Mouse (Mus musculus): ENCODE results near the gene Hist1h1d. TPM values are rescaled to one million over a fixed set of nuclear protein-coding genes. Genes with fewer than 3 reads are reported as not detected.

Hist1h1d gene
- polyA plus RNA-seq, 1 experiment from 2014 or later, result 0.21 TPM

DNA sequence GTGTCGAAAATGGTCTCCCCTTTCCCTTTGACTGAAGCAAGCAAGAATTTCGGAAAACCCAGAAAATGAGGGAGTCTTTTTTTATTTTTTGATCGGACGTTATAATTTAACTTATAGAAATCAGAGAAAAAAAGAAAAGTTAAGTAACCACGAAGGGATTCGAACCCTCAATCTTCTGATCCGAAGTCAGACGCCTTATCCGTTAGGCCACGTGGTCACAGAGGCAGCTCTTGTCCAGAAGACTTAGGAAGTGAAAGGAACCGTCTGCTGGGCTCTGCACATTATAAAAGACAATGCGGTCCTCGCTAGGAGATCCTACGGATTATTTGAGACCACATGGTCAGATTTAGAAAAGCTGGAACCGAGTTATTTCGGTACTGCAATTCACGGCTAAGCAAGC lies 26.8 kb upstream of the Hist1h1d start:
- H3K4me3 ChIP-seq (ENCODE audit: low read depth, low read length), result peak overlapping the region; percentile 49
- no peaks in the 10 kb centered on the region for H3K27me3 ChIP-seq (replicated peaks; ENCODE audit: control insufficient read depth, insufficient read depth, low read length)
- peak overlapping the region; percentile 64 for H3K4me2 ChIP-seq (replicated peaks; ENCODE audit: low read depth)
- no peak overlapping the region for H3K27ac ChIP-seq (ENCODE audit: low read depth, low read length)
- H3K4me1 ChIP-seq (replicated peaks; ENCODE audit: control insufficient read depth, insufficient read depth, low read length), result peaks cover 6% of the 10 kb centered on the region; the same call in 1 of the 2 replicates
- no peaks in the 10 kb centered on the region for H3K36me3 ChIP-seq (ENCODE audit: control insufficient read depth, insufficient read depth)
- no peak for TF ChIP-seq CTCF (IDR thresholded peaks at IDR 0.05; ENCODE audit: low read depth)
- WGBS, result under 1% methylated on average over 17 of the region's 17 CpGs
- peak overlapping the region; percentile 34; the same call in 1 of the 2 replicates for H3K9ac ChIP-seq (ENCODE audit: low read depth, low read length)
- no peaks in the 10 kb centered on the region for H3K9me3 ChIP-seq (ENCODE audit: control insufficient read depth)
- ATAC-seq, result peak; percentile 44; the same call in 1 of the 2 replicates

DNA sequence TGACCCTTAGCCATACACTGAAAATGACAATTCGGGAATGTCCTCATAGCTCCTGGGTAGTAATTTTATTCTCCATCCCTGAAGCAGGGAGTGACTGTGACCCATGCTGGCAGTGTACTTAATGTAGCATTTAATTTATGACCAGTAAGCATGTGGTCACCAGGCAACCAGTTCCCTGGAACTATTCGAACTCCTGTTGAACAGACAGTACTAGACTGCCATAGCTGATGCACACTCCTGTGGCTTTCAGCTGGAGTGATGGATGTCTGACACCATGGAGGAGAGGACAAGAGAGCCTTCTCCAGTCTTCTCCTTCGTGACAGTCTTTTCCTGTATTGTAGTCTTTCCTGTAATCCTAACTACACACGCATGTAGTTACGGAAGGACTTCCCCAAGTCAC lies 24.1 kb upstream of the Hist1h1d start:
- H3K4me2 ChIP-seq (replicated peaks; ENCODE audit: low read depth), result no peak overlapping the region
- no peak for TF ChIP-seq CTCF (IDR thresholded peaks at IDR 0.05; ENCODE audit: low read depth)
- no peaks in the 10 kb centered on the region for H3K36me3 ChIP-seq (ENCODE audit: control insufficient read depth, insufficient read depth)
- H3K4me1 ChIP-seq (replicated peaks; ENCODE audit: control insufficient read depth, insufficient read depth, low read length), result peaks cover 6% of the 10 kb centered on the region; the same call in 1 of the 2 replicates
- H3K4me3 ChIP-seq (ENCODE audit: low read depth, low read length), result no peak overlapping the region
- no peak overlapping the region for H3K9ac ChIP-seq (ENCODE audit: low read depth, low read length)
- H3K27ac ChIP-seq (ENCODE audit: low read depth, low read length), result no peak overlapping the region
- ATAC-seq, result no peak
- WGBS, result 80% methylated on average over 5 of the region's 5 CpGs
- no peaks in the 10 kb centered on the region for H3K27me3 ChIP-seq (replicated peaks; ENCODE audit: control insufficient read depth, insufficient read depth, low read length)
- no peaks in the 10 kb centered on the region for H3K9me3 ChIP-seq (ENCODE audit: control insufficient read depth)

GRCm38 (mm10) chr13:23529480-23530165 lies 23.4 kb upstream of the Hist1h1d start:
- ATAC-seq, result no peak
- no peak overlapping the region for H3K9ac ChIP-seq (ENCODE audit: low read depth, low read length)
- no peaks in the 10 kb centered on the region for H3K9me3 ChIP-seq (ENCODE audit: control insufficient read depth)
- no peaks in the 10 kb centered on the region for H3K27me3 ChIP-seq (replicated peaks; ENCODE audit: control insufficient read depth, insufficient read depth, low read length)
- H3K36me3 ChIP-seq (ENCODE audit: control insufficient read depth, insufficient read depth), result no peaks in the 10 kb centered on the region
- 18% methylated on average over 2 of the region's 2 CpGs for WGBS
- peak overlapping the region; percentile 49 for H3K4me3 ChIP-seq (ENCODE audit: low read depth, low read length)
- H3K4me1 ChIP-seq (replicated peaks; ENCODE audit: control insufficient read depth, insufficient read depth, low read length), result peaks cover 6% of the 10 kb centered on the region; the same call in 1 of the 2 replicates
- no peak for TF ChIP-seq CTCF (IDR thresholded peaks at IDR 0.05; ENCODE audit: low read depth)
- peak overlapping the region; percentile 74 for H3K4me2 ChIP-seq (replicated peaks; ENCODE audit: low read depth)
- no peak overlapping the region for H3K27ac ChIP-seq (ENCODE audit: low read depth, low read length)

DNA sequence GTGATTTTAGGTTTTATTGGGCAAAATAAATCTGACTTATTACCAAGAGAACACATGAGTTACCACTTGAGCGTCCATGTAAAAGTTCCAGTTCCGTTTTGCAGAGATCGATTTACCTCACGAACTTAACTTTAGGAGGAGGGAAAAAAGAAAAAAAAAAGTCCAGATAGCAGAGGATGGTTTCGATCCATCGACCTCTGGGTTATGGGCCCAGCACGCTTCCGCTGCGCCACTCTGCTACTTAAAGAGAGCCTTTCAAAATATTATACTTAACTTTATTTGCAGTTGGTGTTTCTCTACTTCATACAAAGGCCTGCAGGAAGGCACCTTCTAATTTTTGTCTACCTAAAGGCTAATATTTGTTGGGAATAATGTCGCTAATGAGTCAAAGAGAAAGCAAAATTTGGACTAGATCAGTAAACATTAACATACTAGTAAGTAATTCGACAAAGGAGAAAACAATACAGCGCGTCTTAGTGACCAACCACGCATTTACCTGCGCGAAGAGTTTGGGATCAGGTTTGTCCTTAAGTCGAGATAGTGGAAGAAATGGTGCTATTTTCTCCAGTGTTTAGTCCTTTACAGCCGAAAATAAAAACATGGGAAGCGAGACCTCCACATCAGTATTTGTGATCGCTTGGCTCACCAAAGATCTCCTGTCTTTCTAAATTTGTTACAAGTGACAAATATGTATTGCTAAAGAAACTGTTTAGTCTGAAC lies 22.7 kb upstream of the Hist1h1d start:
- WGBS, result under 1% methylated on average over 20 of the region's 20 CpGs
- no peaks in the 10 kb centered on the region for H3K36me3 ChIP-seq (ENCODE audit: control insufficient read depth, insufficient read depth)
- H3K4me2 ChIP-seq (replicated peaks; ENCODE audit: low read depth), result peak overlapping the region; percentile 74
- no peak for TF ChIP-seq CTCF (IDR thresholded peaks at IDR 0.05; ENCODE audit: low read depth)
- H3K4me3 ChIP-seq (ENCODE audit: low read depth, low read length), result peak overlapping the region; percentile 49
- no peak; the same call in 1 of the 2 replicates for ATAC-seq
- H3K4me1 ChIP-seq (replicated peaks; ENCODE audit: control insufficient read depth, insufficient read depth, low read length), result peaks cover 6% of the 10 kb centered on the region; the same call in 1 of the 2 replicates
- no peaks in the 10 kb centered on the region for H3K27me3 ChIP-seq (replicated peaks; ENCODE audit: control insufficient read depth, insufficient read depth, low read length)
- peak overlapping the region; percentile 65 for H3K9ac ChIP-seq (ENCODE audit: low read depth, low read length)
- peak overlapping the region; percentile 96 for H3K27ac ChIP-seq (ENCODE audit: low read depth, low read length)
- no peaks in the 10 kb centered on the region for H3K9me3 ChIP-seq (ENCODE audit: control insufficient read depth)

DNA sequence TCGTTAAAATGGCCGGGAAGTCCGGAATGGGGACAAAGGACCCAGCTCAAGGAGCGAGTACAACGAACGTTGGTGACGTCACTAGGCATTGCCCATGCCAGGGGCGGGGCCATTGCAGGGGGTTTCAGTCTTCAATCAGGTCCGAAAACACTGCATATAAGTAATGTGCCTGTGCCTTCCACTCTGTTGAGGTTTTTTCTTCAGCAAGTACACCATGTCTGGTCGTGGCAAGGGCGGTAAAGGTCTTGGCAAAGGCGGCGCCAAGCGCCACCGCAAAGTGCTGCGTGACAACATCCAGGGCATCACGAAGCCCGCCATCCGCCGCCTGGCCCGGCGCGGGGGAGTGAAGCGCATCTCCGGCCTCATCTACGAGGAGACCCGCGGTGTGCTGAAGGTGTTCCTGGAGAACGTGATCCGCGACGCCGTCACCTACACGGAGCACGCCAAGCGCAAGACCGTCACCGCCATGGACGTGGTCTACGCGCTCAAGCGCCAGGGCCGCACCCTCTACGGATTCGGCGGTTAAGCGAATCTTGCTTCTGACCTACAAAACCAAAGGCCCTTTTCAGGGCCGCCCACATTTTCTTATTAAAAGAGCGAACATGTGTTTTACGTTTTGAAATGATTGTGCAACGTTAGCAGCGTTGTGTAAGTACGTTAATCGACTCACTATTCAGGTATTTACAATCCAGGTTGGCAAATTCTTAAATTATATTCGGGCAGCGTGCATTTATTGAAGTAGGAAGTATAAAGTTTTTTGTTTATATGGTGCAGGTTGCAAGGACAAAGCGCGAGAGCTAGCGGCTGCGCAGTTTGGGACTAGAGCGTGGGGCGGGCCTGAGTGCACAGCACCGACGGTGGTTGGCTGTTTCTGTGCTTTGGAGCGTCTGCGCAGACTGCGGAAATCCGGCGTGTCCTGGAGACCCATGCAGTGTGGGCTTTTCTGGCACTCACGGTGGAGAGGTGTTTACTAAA lies 21.9 kb upstream of the Hist1h1d start, which contains the start of gene Hist1h4h:
Gene Hist1h4h, plus strand, starts transcription at position 150 of the 975 bp plus-strand sequence.
- TF ChIP-seq CTCF (IDR thresholded peaks at IDR 0.05; ENCODE audit: low read depth), result no peak
- peak within 1 kb of the TSS; percentile 49 for H3K4me3 ChIP-seq (ENCODE audit: low read depth, low read length)
- H3K4me2 ChIP-seq (replicated peaks; ENCODE audit: low read depth), result peak within 1 kb of the TSS; percentile 74
- H3K4me1 ChIP-seq (replicated peaks; ENCODE audit: control insufficient read depth, insufficient read depth, low read length), result peaks cover 7% of the 10 kb centered on the region; the same call in 1 of the 2 replicates
- no peaks in the 10 kb centered on the region for H3K9me3 ChIP-seq (ENCODE audit: control insufficient read depth)
- ATAC-seq, result peak; percentile 71
- WGBS, result under 1% methylated on average over 53 of the region's 70 CpGs
- H3K9ac ChIP-seq (ENCODE audit: low read depth, low read length), result peak within 1 kb of the TSS; percentile 65
- H3K36me3 ChIP-seq (ENCODE audit: control insufficient read depth, insufficient read depth), result no peaks in the 10 kb centered on the region
- H3K27ac ChIP-seq (ENCODE audit: low read depth, low read length), result peak within 1 kb of the TSS; percentile 96
- H3K27me3 ChIP-seq (replicated peaks; ENCODE audit: control insufficient read depth, insufficient read depth, low read length), result no peaks in the 10 kb centered on the region

All from intestine, postnatal 0 days (tissue).